Mouse (Mus musculus): Measurements from ENCODE around the gene Col25a1. TPM values are rescaled to one million over a fixed set of nuclear protein-coding genes. Genes with fewer than 3 reads are reported as not detected.

The Col25a1 gene
- polyA plus RNA-seq, 1 experiment from 2014 or later, result 5.2 TPM

- no peaks in the 10 kb centered on the region for H3K9me3 ChIP-seq
- no peak overlapping the region for H3K27ac ChIP-seq
- H3K4me3 ChIP-seq, result no peak overlapping the region
- no peak for DNase-seq (ENCODE audit: low spot score)
- H3K4me1 ChIP-seq (replicated peaks), result peaks cover 7% of the 10 kb centered on the region
- H3K36me3 ChIP-seq, result no peaks in the 10 kb centered on the region
- WGBS, result 87% methylated on average over 9 of the region's 9 CpGs
- peaks cover 17% of the 10 kb centered on the region for H3K27me3 ChIP-seq (ENCODE audit: insufficient read depth, poor library complexity, severe bottlenecking)
Measured at GRCm38 (mm10) chr3:130614444-130614843, 483.1 kb downstream of the Col25a1 start.

- no peak overlapping the region for H3K27ac ChIP-seq
Measured at GRCm38 (mm10) chr3:130615625-130616024, 484.3 kb downstream of the Col25a1 start.

GRCm38 (mm10) chr3:130617439-130617898 is 486.2 kb downstream of the Col25a1 start, which contains the start of gene Etnppl:
Gene Etnppl, plus strand, starts transcription at chr3:130617448.
- Histone ChIP-seq H3K27me3 (ENCODE audit: insufficient read depth, poor library complexity, severe bottlenecking) (peaks cover 17% of the 10 kb centered on the region), H3K27ac (no peak within 1 kb of the TSS), H3K36me3 (no peaks in the 10 kb centered on the region), H3K4me3 (peak within 1 kb of the TSS; percentile 32), H3K9me3 (no peaks in the 10 kb centered on the region), H3K4me1 (replicated peaks) (peaks cover 7% of the 10 kb centered on the region)
- DNase-seq (ENCODE audit: low spot score), result peak; percentile 24
- WGBS, result 2% methylated on average over 10 of the region's 10 CpGs

More at GRCm38 (mm10) chr3:130615625-130616024, 484.3 kb downstream of the Col25a1 start:
- Histone ChIP-seq H3K36me3 (no peaks in the 10 kb centered on the region), H3K4me1 (replicated peaks) (peaks cover 7% of the 10 kb centered on the region), H3K4me3 (no peak overlapping the region), H3K27me3 (ENCODE audit: insufficient read depth, poor library complexity, severe bottlenecking) (peaks cover 17% of the 10 kb centered on the region), H3K9me3 (no peaks in the 10 kb centered on the region)
- 61% methylated on average over 8 of the region's 8 CpGs for WGBS
- DNase-seq (ENCODE audit: low spot score), result no peak

GRCm38 (mm10) chr3:130620517-130621146 is 489.3 kb downstream of the Col25a1 start:
- Histone ChIP-seq H3K27me3 (ENCODE audit: insufficient read depth, poor library complexity, severe bottlenecking) (peaks cover 15% of the 10 kb centered on the region), H3K27ac (no peak overlapping the region), H3K4me1 (replicated peaks) (peaks cover 7% of the 10 kb centered on the region), H3K36me3 (no peaks in the 10 kb centered on the region), H3K9me3 (no peaks in the 10 kb centered on the region), H3K4me3 (no peak overlapping the region)
- no peak for DNase-seq (ENCODE audit: low spot score)
- 76% methylated on average over 12 of the region's 12 CpGs for WGBS

- H3K9me3 ChIP-seq, result no peaks in the 10 kb centered on the region
- 92% methylated on average over 5 of the region's 5 CpGs for WGBS
- no peaks in the 10 kb centered on the region for H3K36me3 ChIP-seq
- H3K4me3 ChIP-seq, result no peak overlapping the region
- no peak overlapping the region for H3K27ac ChIP-seq
- no peak for DNase-seq (ENCODE audit: low spot score)
- no peaks in the 10 kb centered on the region for H3K4me1 ChIP-seq (replicated peaks)
- no peaks in the 10 kb centered on the region for H3K27me3 ChIP-seq (ENCODE audit: insufficient read depth, poor library complexity, severe bottlenecking)
Measured at GRCm38 (mm10) chr3:130628358-130628757, 497.1 kb downstream of the Col25a1 start.

- Histone ChIP-seq H3K27ac (no peak overlapping the region), H3K36me3 (no peaks in the 10 kb centered on the region), H3K27me3 (ENCODE audit: insufficient read depth, poor library complexity, severe bottlenecking) (no peaks in the 10 kb centered on the region), H3K4me3 (no peak overlapping the region), H3K9me3 (no peaks in the 10 kb centered on the region), H3K4me1 (replicated peaks) (no peaks in the 10 kb centered on the region)
- DNase-seq (ENCODE audit: low spot score), result no peak
- WGBS, result 74% methylated on average over 5 of the region's 5 CpGs
Measured at GRCm38 (mm10) chr3:130633859-130634258, 502.6 kb downstream of the Col25a1 start.

- no peak for DNase-seq (ENCODE audit: low spot score)
- H3K9me3 ChIP-seq, result no peaks in the 10 kb centered on the region
- 79% methylated on average over 11 of the region's 11 CpGs for WGBS
Measured at GRCm38 (mm10) chr3:130646110-130646810, 515.0 kb downstream of the Col25a1 start.

More at GRCm38 (mm10) chr3:130646110-130646810, 515.0 kb downstream of the Col25a1 start:
- H3K4me3 ChIP-seq, result no peak overlapping the region
- H3K27me3 ChIP-seq (ENCODE audit: insufficient read depth, poor library complexity, severe bottlenecking), result no peaks in the 10 kb centered on the region
- H3K36me3 ChIP-seq, result no peaks in the 10 kb centered on the region
- H3K27ac ChIP-seq, result no peak overlapping the region
- H3K4me1 ChIP-seq (replicated peaks), result 0 out of 2 replicates have a peak, but pooled peaks cover 3% of the 10 kb centered on the region

Other genes with a start within 250 kb of the Col25a1 start
- 74.5 and 77.1 TPM in 2 replicates for gene Casp6, start 230.1 kb upstream of the Col25a1 start, polyA plus RNA-seq (2016; fragmentation: Nextera tagmentation; extraction: Ambion mirVana)
- gene Mcub, start 161.3 kb upstream of the Col25a1 start, polyA plus RNA-seq (2016; fragmentation: Nextera tagmentation; extraction: Ambion mirVana), result 1.8 and 2.0 TPM in 2 replicates
- gene Sec24b, start 69.9 kb upstream of the Col25a1 start, polyA plus RNA-seq (2016; fragmentation: Nextera tagmentation; extraction: Ambion mirVana), result 34.7 and 38.3 TPM in 2 replicates

Measured in hindbrain, embryonic 10.5 days (tissue).